Mouse (Mus musculus): ENCODE data around the gene Glul.

Gene Glul

DNA sequence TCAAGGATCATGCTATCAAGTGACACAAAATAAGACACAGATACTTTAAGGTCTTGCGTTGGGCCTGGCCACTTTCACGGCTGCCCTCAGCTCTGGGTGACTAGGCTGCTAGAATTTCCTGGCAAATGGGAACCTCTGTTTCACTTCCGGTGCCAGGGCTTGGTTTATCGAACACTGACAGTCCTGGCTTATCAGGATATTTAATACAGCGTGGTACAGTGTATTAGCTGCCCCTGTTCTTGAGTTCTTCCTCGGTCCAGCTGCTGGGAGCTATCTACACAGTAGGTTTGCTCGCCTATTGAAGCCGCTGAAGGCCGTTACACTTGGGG is 10.2 kb downstream of the Glul start:
- DNase-seq (ENCODE audit: low spot score), result no peak

DNA sequence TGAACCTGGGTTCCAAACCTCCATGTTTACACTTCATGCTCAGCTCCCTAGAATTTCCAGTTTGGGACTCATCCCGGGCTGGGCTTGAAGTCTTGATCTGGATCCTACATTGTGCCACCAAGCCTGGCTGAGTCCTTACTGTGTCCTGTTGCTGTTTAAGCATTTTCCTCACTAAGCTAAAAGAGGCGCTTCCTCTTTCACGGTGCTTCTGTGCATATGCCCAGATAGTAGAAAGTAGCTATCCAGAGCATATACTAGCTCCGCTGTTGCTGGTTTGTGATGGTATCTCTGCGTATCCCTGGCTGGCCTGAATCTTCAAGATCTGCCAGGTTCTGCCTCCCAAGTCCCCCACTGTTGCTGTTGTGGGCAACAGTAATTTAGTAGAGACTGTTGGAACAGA is 10.7 kb downstream of the Glul start:
- no peak for DNase-seq (ENCODE audit: low spot score)

DNA sequence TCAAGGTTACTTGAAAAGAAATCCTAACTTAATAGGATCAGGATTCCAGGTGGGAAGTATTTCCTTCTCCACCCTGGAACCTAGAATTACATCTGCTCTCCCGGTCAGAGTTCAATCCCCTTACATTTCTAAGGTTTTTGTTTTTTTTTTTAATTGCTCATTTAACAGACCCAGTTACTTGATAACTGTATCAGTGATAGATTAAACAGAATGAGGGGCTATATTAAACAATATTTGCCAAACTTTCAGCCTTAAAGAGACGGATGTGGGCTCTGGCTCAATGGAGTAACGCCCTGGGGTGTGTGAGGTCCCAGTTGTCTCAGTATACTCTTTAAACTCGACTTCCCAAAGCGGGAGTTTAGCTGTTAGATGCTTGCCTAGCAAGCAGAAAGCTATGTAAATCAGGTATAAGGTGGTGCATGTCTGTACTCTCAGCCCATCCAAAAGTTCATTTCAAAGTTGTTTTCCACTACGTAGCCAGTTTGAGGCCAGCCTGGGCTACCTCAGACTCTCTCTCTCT is 11.6 kb downstream of the Glul start:
- DNase-seq (ENCODE audit: low spot score), result no peak

DNA sequence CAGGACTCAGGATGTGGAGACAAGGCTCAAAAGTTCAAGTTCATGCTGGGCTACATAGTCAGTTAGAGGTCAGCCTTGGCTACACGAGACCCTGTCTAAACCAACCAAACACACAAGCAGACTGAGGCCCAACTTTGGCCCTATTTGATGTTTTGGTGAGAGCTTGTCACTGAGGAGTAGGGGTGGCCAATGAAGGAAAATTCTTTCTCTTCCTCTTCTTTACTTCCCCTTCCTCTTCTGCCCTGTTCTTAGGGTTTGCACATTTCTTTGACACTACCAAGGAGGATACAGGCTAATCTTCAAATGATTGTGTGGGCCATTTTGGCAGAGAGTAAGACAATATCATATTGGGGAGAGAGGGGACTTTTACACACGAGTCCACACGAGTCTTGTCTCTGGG is 14.1 kb downstream of the Glul start:
- DNase-seq (ENCODE audit: low spot score), result no peak

DNA sequence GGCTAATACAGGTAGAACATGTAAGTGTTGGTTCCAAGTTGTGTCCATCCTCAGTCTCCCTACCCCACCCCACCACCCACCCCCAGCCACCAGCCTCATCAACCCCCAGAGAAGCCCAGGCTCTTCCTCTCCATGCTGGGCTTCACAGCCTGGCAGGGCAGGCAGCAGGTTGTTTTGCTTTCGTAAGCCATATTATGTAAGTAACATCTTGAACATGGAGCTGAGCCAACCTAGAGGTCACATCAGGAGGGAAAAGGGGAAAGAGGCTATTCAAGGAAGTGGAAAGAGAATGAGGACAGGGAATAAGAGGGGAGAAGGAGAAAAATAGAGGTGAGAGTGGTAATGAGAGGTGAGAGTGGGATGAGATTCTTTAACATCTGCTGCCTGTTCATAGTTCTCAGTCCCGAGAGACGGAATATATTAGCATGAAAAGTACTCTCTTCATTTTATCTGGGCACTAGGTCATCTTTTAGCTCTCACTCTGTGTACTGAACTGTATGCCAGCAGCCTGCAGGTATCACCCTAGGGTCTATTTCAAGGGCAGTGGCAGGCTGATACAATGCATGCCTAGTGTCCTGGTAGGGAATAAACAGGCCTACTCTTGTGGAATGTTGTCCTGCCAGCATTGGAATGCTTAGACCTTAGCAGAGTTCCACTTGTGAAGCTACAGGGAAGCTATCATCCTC is 18.9 kb downstream of the Glul start:
- DNase-seq (ENCODE audit: low spot score), result no peak

DNA sequence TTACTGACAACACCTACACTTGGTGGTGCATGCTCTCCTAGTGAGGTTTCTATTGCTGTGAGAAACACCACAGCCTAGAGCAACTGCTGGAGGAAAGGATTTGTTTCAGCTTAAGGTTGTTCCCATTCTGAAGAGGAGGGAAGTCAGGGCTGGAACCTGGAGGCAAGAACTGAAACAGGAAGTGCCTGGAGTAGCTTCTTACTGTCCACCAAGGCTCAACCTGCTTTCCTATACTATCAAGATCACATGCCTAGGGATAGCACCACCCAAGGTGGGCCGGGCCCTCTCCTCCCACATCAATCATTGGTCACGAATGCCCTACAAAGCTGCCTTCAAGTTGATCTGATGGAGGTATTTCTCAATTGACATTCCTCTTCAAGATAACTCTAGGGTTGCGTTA is 21.9 kb downstream of the Glul start:
- no peak for DNase-seq (ENCODE audit: low spot score)

DNA sequence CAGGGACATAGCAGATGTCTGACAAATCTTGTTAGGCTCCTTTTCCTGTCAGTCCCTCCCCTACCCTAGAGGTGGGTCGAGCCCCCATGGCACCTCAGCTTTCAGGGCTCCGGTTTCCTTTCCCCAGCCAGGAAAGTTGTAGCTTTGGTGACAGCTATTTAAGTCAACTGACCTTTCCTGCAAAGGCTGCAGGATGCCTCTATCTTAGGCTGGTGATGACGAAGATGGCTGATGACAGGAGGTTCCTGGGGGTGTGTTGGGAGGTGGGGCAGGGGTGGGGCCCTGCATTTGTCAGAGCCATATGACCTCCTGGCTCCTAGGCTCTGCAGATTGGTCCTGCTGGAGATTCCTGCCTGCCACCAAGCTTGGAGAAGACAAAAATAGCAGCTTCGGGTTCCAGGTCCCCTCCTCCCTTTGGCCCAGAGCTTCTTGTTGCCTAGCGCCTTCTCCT is 22.9 kb downstream of the Glul start:
- DNase-seq (ENCODE audit: low spot score), result no peak

DNA sequence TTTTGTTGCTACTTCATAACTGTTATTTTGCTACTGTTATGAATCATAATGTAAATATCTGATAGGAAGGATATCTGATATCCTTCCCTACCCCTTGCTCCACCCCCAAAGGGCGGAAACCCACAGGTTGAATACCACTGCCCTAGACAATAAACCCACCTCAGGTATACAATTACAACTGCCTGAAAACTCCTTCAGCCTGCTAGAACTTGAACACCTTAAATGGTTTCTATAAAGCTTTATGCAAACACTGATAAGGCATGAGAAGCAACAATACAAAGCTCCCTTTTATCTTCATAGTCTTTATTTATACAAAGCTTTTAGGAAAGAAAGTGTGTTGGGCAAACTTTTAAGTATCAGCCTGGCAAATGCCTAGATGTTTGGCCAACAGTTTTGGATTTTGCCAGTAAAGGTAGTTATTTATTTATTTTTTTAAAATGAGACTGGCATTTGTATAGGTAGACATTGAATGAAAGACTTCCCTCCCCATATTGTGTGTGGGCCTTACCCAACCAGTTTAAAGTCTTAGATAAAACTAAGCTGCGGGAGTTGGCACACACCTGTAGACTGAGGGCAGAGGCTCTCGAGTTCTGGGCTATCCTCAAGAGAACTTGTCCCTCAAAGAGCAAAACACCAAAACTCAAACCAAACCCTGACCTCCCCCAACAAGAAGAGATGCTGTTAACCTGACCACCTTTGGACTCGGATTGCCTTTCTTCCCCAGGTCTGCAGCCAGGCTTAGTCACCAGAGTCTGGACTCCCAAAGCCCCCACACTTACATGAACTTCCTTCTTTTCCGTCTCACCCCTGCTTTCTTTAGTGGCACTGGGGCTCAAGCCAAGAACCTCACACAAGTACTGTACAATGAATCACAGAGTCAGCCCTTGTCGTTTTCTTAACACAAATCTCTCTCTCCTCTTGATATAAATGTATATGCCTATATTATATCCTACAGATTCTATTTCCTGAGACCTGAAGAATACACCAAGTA is 24.9 kb downstream of the Glul start:
- DNase-seq (ENCODE audit: low spot score), result no peak

DNA sequence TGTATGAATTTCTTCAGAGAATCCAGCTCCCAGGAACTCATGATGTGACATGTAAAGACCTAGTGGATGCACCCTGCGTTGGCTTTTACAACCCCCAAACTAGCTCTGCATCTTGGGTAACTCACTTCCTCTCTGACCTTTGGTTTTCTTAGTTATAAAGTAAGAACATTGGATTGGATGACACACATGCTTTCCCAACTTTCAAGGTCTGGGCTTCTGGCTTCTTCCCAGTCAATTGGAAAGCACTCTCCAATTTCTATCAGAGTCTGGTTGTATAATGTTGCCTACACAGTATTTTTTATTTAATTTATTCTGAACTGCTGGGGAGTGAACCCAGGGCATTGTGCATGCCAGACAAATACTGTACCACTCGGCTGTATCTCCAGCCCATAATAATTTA is 30.7 kb downstream of the Glul start:
- DNase-seq (ENCODE audit: low spot score), result no peak

DNA sequence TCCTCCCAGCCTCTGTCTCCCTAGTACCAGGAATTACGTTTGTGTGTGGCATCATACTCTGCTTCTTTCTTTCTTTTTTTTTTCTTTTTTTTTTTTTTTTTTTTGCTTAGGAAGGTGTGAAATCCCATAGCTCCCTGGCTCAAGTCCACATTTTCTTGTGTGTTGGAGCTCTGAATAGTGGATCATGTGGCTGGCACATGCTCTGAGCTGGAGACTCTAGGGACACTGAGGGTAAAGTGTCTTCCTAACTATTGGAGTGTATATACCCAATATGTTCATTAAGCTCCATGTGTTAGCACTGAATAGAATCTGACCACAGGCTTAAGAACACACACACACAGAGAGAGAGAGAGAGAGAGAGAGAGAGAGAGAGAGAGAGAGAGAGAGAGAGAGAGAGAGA is 34.0 kb downstream of the Glul start:
- DNase-seq (ENCODE audit: low spot score), result no peak

DNA sequence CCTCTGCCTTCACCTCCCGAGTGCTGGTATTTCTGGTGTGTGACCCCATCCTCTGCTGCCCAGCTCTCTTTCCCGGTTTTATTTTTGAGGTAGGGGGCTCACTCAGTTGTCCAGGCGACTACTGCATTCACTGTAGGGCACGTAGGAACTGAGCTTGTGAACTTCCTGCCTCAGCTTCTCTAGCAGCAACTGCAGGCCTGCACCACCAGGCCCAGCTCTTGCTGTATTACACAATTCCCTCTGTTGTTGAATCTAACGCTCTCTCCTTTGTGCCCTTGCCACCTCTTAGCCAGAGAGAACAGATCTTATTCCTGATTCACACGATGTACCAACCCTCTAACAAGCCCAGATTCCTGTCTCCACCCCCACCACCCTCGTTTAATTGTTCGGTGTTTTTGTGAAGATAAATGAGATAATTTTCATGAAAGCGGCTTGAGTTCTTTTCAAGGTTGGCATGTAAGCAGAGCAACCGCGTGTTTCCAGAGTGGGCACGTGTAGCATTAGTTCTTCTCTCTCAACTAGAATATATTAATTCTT is 36.2 kb downstream of the Glul start:
- DNase-seq (ENCODE audit: low spot score), result no peak

DNA sequence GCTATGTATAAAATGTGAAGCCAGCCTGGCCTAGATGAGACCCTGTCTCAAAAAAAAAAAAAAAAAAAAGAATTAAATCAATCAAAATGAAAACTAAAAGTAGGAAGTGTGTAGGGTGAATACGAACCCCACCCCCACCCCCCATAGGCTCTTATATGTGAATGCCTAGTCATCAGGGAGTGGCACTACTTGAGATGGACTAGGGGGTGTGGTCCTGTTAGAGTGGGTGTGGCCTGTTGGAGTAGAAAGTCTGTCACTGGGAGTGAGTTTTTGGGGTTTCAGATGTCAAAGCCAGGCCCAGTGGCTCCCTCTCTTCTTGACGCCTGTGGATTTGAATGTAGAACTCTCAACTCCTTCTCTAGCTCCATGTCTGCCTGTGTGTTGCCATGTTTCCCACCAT is 37.3 kb downstream of the Glul start:
- DNase-seq (ENCODE audit: low spot score), result no peak

DNA sequence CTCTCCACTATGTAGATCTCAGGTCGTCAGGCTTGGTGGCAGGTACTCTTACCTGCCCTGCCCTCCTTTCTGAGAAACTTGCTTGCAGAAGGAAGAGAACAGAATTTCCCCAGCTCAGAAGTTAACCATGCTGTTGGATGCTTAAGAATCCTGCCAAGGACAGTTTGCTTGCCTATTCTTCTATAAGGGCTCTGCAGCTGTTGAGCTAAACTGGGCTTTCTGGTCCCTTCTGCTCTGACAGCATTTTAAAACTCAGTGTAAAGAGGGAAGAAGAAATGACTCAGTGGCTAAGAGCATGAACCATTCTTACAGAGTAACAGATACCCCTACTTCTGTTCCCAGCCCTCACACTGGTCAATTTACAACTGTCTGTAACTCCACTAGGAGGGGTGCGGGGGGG is 41.2 kb downstream of the Glul start:
- no peak for DNase-seq (ENCODE audit: low spot score)

DNA sequence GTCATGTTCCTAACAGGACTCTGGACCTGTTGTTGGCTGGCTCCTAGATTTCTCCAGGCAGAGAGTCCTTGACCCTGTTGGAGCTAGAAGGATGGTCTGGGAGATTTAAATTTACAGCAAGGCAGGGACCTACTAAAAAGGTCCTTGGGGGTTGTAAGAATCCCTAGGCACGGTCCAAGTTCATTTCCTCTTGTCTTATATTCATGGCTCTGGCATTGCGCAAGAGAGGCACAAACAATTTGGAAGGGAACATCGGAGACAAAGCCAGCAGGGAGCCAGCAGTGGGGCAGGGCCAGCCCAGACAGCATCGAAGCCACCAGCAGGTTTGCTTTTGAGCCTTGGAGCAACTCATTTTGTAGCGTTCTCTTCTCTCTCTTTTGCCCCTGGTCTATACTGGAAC is 45.4 kb downstream of the Glul start:
- DNase-seq (ENCODE audit: low spot score), result no peak

DNA sequence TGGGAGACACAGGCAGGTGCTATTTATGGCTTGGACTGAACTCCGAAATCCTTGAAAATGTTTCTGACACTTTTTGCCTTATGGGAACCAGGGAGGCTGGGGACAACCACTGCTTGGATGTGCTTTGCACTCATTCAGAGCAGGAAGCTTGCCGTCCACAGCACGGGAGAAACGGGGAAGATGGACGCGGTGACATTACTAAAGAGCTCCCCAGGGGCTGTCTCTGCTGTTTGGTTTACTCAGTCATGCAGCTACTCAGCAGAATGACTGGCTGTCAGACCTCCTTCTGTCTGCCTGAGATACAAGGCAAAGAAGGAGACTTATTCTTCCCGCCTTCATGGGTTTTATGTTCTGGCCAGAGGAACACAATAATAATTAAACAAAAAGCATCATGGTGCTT is 47.2 kb downstream of the Glul start:
- DNase-seq (ENCODE audit: low spot score), result peak; percentile 64

DNA sequence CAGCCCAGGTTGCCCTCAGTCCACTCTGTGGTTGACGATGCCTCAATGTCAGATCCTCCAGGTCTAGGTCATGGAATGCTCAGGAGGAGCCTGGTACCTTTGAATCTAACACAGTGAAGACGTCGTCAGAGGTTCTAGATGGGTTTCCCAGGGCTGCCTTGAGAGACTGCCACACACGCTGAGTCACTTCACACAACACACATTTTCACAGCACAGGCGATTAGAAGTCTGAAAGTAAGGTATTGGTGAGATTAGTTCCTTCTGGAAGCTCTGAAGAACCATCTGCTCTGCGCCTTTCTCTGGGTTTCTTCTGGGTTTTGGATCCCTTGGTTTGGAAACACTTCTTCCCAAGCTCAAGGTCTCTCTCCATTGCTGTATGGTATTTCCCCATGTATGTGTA is 48.1 kb downstream of the Glul start:
- DNase-seq (ENCODE audit: low spot score), result no peak

DNA sequence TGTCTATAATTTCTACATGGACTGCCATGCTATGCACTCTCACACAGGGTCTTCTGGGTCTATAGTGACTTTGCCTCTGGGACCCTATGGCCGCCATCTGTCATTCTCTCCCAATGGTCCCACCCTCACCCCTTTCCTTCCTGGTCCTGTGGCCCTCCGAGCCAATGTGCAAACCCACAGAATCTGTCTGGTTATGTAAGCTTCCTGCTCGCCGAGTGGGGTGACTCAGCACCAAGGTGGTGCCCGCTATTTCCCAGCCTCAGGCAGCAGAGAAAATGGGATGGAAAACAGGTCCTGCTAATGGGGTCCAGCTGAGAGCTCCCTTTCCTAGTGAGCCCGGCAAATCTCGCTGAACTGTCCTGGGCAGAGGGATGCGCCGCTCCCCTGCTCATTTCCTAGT is 53.5 kb downstream of the Glul start:
- no peak for DNase-seq (ENCODE audit: low spot score)

DNA sequence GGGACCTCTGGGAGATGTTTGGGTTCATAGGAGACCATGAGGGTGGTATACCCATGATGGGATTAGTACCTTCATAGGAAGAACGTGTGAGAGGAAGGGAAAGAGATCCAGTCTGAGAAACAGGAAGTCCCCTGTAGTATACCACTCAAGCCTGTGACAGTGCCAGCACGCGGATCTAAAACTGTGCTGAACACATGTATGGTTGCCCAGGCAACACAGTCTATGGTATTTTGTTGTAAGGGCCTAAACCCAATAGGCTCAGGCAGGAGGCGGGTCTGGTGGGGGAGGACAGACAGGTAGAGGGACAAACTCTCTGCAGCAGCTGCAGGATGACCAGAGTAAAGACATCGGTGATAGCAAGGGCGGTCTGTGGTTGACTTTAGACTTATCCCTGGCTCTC is 54.1 kb downstream of the Glul start:
- DNase-seq (ENCODE audit: low spot score), result no peak

DNA sequence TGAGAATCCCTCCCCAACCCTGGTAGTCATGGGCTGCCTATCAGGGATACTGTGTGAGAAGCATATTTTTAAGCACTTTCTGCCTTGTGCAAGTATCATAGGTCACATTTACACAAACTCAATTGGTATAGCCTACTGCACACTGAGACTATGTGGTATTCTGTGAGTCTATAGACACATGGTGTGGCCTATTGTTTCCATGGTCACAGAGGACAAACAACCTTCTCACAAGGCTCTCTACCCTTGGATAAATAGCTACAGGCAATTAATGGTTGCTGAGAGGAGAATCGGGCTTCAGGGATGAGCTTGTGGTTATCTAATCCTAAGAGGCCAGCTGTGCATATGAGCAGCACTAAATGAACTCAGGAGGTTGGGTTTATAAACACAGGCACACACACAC is 58.1 kb downstream of the Glul start:
- DNase-seq (ENCODE audit: low spot score), result peak; percentile 24

All from retina, embryonic 14.5 days (tissue).